Mouse (Mus musculus): ENCODE results near the gene Depdc7.

DNA sequence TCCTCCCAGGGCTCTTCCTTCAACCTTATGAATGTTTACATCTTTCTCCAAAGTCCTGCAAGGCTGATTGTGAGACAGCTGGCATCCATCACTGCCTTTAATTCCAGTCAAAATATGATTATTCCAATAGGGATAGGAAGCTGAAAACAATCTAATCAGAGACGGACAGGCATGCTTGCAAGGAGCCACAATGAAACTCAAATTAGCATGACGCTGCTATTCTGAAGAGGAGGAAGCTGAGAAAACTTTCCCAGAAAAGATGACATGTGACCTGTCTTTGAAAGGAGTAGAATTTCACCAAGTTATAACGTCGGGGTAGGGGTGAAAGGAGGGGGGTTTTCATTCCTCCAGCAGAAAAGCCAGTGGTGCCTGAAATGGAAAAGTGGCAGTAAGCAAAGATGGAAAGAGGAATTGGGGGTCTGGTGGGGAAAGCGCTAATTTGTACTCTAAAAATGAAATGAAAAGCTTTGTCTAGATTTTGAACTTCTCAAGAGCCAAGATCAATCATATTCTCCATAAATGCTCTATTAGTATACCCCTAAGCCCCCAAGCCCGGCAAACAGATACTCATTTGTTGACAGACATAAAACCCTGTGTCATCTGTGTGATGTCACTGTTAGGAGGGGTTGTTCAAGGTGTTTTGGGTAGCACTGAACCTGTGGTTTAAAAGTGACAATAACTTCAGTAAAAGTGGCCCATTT, 31.9 kb downstream of the Depdc7 start:
- no peak for TF ChIP-seq CTCF (IDR thresholded peaks at IDR 0.05; ENCODE audit: control insufficient read depth, insufficient read depth, low read length)
- TF ChIP-seq POLR2A (IDR thresholded peaks at IDR 0.05; ENCODE audit: borderline replicate concordance, control insufficient read depth, low read depth, low read length), result no peak
